Mouse (Mus musculus): ENCODE data around the gene Pet2.

The Pet2 gene

DNA sequence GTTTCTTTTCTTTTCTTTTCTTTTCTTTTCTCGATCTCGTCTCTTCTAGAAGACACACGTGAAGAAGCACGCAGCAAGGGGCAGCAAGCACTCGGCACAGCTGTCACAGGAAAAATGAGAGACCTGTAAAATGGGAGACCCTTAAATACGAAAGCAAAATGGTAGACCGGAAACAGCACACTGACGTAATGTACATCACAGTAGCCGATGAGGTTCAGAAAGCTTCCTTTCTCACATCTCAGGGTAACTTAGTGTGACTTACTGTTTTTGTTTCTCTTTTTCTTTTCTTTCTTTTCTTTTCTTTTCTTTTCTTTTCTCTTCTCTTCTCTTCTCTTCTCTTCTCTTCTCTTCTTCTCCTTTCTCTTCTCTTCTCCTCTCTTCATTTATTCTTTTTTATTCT lies at the start of gene Pet2:
Pet2 (minus strand) TSS at position 101 of the 400 bp plus-strand sequence.
- DNase-seq: no peak
